Mouse (Mus musculus) adrenal gland, adult (tissue): ENCODE results near the gene Olfr544.
A peak's percentile ranks its signal among the peaks of the same experiment; 100 is the strongest.
"Not testable (repeated sequence)": the region's sequence is repeated elsewhere in the genome, so short reads cannot be mapped to it uniquely, and the experiment has no call there.

ENCODE experiments used
- DNase-seq, 2 experiments: peaks; one replicate each; pipeline ENCODE4 v3.0.0; 2022 to 2023; ENCODE audit warnings: low spot score in 1 of 2; ENCODE audit not compliant: inconsistent age in 2 of 2

The Olfr544 gene

GRCm38 (mm10) chr7:102488161-102488560, at the start of gene Olfr544:
Gene Olfr544, minus strand, starts transcription at chr7:102488313.
- DNase-seq: no peak

- DNase-seq: no peak
These were observed 46.3 kb upstream of the Olfr544 start, which contains the start of gene Olfr547 for GRCm38 (mm10) chr7:102534449-102534848. Gene Olfr547, plus strand, starts transcription at chr7:102534749.

GRCm38 (mm10) chr7:102529052-102529451, 40.9 kb upstream of the Olfr544 start:
- DNase-seq: no peak

GRCm38 (mm10) chr7:102517051-102517335, 28.9 kb upstream of the Olfr544 start:
- DNase-seq: peak in 1 of 2 experiments; percentile 28

GRCm38 (mm10) chr7:102516261-102517050, 28.3 kb upstream of the Olfr544 start:
- peak; percentile 17 to 62 for DNase-seq

- no peak for DNase-seq
These were observed 26.0 kb upstream of the Olfr544 start for GRCm38 (mm10) chr7:102514144-102514543.

GRCm38 (mm10) chr7:102512814-102513435, 24.8 kb upstream of the Olfr544 start:
- peak; percentile 86 to 96 for DNase-seq

- DNase-seq: no peak
These were observed 23.8 kb upstream of the Olfr544 start for GRCm38 (mm10) chr7:102511927-102512326.

- DNase-seq: no peak
These were observed 21.6 kb upstream of the Olfr544 start for GRCm38 (mm10) chr7:102509726-102510125.

- no peak for DNase-seq
These were observed 20.6 kb upstream of the Olfr544 start for GRCm38 (mm10) chr7:102508666-102509065.

- no peak for DNase-seq
These were observed 20.0 kb upstream of the Olfr544 start for GRCm38 (mm10) chr7:102508066-102508465.

GRCm38 (mm10) chr7:102506848-102507247, 18.7 kb upstream of the Olfr544 start:
- peak; percentile 72 to 92 for DNase-seq

- DNase-seq: no peak
These were observed 13.9 kb upstream of the Olfr544 start for GRCm38 (mm10) chr7:102501986-102502385.

- DNase-seq: no peak
These were observed 11.4 kb upstream of the Olfr544 start, which contains the start of gene Olfr545 for GRCm38 (mm10) chr7:102499473-102499872. Gene Olfr545, minus strand, starts transcription at chr7:102499573.

- DNase-seq: not testable (repeated sequence)
These were observed 6.3 kb upstream of the Olfr544 start for GRCm38 (mm10) chr7:102494416-102494815.

- DNase-seq: no peak
These were observed 2.0 kb downstream of the Olfr544 start for GRCm38 (mm10) chr7:102486105-102486504.

- not testable (repeated sequence) for DNase-seq
These were observed 3.3 kb downstream of the Olfr544 start for GRCm38 (mm10) chr7:102484766-102485165.

GRCm38 (mm10) chr7:102483665-102484064, 4.4 kb downstream of the Olfr544 start:
- peak; percentile 39 to 78 for DNase-seq

GRCm38 (mm10) chr7:102481579-102481978, 6.5 kb downstream of the Olfr544 start, which contains the start of gene Olfr543:
Gene Olfr543, minus strand, starts transcription at chr7:102481679.
- no peak for DNase-seq

- peak in 1 of 2 experiments; percentile 72 for DNase-seq
These were observed 7.3 kb downstream of the Olfr544 start for GRCm38 (mm10) chr7:102480821-102481220.

GRCm38 (mm10) chr7:102479368-102480078, 8.6 kb downstream of the Olfr544 start:
- DNase-seq: peak; percentile 77 to 89

- DNase-seq: no peak
These were observed 9.2 kb downstream of the Olfr544 start for GRCm38 (mm10) chr7:102478926-102479325.
